Mouse (Mus musculus) 3134 (cell line): Measurements from ENCODE around the gene Cir1.

Source experiments
- DNase-seq: peaks from one replicate; pipeline ENCODE4 v3.0.0-alpha.2; 2011; ENCODE audit warnings: low spot score; ENCODE audit not compliant: insufficient read length; ENCODE audit errors: extremely low read depth

Cir1 gene

GRCm38 (mm10) chr2:73302722-73303121 lies 9.8 kb downstream of the Cir1 start:
- no peak for DNase-seq

- DNase-seq, result no peak
Observed at GRCm38 (mm10) chr2:73301979-73302378, 10.5 kb downstream of the Cir1 start.

- DNase-seq, result no peak
Observed at GRCm38 (mm10) chr2:73298841-73299240, 13.7 kb downstream of the Cir1 start.

GRCm38 (mm10) chr2:73298154-73298553 lies 14.3 kb downstream of the Cir1 start:
- DNase-seq, result no peak

- no peak for DNase-seq
Observed at GRCm38 (mm10) chr2:73295023-73295422, 17.5 kb downstream of the Cir1 start.

- no peak for DNase-seq
Observed at GRCm38 (mm10) chr2:73291130-73291529, 21.4 kb downstream of the Cir1 start.

- no peak for DNase-seq
Observed at GRCm38 (mm10) chr2:73285630-73286029, 26.9 kb downstream of the Cir1 start.

- DNase-seq, result no peak
Observed at GRCm38 (mm10) chr2:73281707-73282106, 30.8 kb downstream of the Cir1 start.

- no peak for DNase-seq
Observed at GRCm38 (mm10) chr2:73281048-73281661, 31.3 kb downstream of the Cir1 start.

- DNase-seq, result no peak
Observed at GRCm38 (mm10) chr2:73280356-73281047, 32.0 kb downstream of the Cir1 start.

GRCm38 (mm10) chr2:73279271-73280038 lies 33.0 kb downstream of the Cir1 start:
- no peak for DNase-seq

GRCm38 (mm10) chr2:73278869-73279268 lies 33.6 kb downstream of the Cir1 start:
- DNase-seq, result no peak

- DNase-seq, result peak; percentile 75
Observed at GRCm38 (mm10) chr2:73278131-73278854, 34.2 kb downstream of the Cir1 start.

- no peak for DNase-seq
Observed at GRCm38 (mm10) chr2:73277709-73278075, 34.8 kb downstream of the Cir1 start.

GRCm38 (mm10) chr2:73277021-73277708 lies 35.3 kb downstream of the Cir1 start:
- no peak for DNase-seq

GRCm38 (mm10) chr2:73276141-73276571 lies 36.3 kb downstream of the Cir1 start:
- no peak for DNase-seq

GRCm38 (mm10) chr2:73275261-73276040 lies 37.0 kb downstream of the Cir1 start:
- no peak for DNase-seq

GRCm38 (mm10) chr2:73274119-73274920 lies 38.2 kb downstream of the Cir1 start:
- no peak for DNase-seq
